Mouse (Mus musculus) lung, adult 2 months (tissue): ENCODE results near the gene Cenps.

Experiments
- CTCF ChIP-seq: fragments of 200-500 bp; IDR thresholded peaks from 2 replicates; pipeline ENCODE4 v1.5.1; 2011; ENCODE audit warnings: mild to moderate bottlenecking, low read length, control low read depth; ENCODE audit not compliant: insufficient read depth
- POLR2A ChIP-seq: fragments of 200-500 bp; IDR thresholded peaks from 2 replicates; pipeline ENCODE4 v1.6.1; 2011; ENCODE audit warnings: low read depth, mild to moderate bottlenecking, control low read depth, low read length, borderline replicate concordance; ENCODE audit errors: extremely low read depth

DNA sequence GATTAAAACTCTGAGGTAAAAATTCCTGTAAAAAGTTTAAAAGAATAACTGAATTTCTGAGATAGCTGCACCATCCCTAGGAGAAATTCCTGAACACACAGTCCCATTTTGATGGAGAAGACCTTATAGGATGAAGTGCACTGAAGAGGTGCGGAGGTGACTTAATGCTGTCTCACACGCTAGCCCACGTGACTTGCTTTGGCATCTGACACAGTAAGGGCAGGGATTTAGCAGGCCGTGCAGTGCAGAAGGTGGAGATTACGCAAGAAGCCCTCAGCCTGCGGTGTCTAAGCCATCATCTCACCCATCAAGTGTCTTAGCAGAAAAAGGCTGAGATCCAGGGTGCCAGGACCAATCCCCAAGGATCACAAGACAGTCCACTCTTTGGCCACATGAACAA lies 23.7 kb upstream of the Cenps start:
- no peak for TF ChIP-seq POLR2A
- no peak for TF ChIP-seq CTCF
